Mouse (Mus musculus) megakaryocyte-erythroid progenitor cell, adult 5-6 weeks (primary cell): Measurements from ENCODE around the gene S100a5. TPM values are rescaled to one million over a fixed set of nuclear protein-coding genes. Genes with fewer than 3 reads are reported as not detected.

ENCODE experiments used
- ATAC-seq: replicated peaks from 2 replicates; pipeline ENCODE4 v1.8.0; 2016; ENCODE audit warnings: mild to moderate bottlenecking, inconsistent platforms; ENCODE audit not compliant: severe bottlenecking, poor library complexity, low FRiP score, low TSS enrichment
- total RNA-seq, 2 experiments: library from RNA; stranded (forward) in 1 of 2; stranded (reverse) in 1 of 2; fragments of 200-1000, 215-1000 nt in 1 of 2; fragments of >200 nt in 1 of 2; fragmentation: Nextera tagmentation in 1 of 2; gene quantifications; 2 replicates each; pipeline ENCODE4 v1.2.3; 2014 to 2017

S100a5 gene
- total RNA-seq, 2 experiments from 2014 or later: not detected

DNA sequence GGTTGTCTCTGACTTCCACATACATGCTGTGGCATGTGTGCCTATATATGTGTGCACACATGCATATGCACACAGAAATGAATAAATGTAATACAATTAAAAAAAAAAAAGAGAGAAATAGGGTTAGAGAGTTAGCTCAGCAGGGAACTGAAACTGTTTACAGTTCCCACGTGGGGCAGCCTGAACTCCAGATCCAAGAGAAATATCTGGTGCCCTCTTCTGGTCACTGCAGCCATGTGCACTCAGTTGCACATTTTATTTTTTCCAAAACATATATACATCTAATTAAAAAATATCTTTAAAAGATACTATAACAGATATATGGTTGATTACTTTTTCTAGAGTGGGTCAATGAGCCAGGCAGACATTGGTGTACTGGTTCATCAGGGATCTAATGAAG lies 9.3 kb downstream of the S100a5 start:
- ATAC-seq: no peak

DNA sequence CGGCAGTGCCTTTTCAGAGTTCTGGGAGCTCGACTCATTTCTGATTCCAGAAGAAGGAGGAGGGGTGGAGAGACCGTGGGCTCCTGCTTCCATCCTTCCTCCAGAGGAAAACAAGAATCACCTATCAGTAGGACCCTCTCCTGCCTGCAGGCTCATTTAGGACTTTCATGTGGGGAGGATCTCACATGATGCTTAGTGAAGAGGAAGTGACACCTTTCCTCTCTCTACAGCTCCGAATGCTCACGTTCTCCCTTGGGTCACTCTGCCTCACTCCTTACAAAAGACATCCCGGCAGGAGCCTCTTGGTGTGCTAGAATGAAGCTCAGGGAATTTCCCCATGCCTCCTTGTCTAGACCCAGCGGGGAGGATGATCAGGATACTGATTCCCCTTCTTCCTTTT lies 13.2 kb downstream of the S100a5 start:
- ATAC-seq: no peak

DNA sequence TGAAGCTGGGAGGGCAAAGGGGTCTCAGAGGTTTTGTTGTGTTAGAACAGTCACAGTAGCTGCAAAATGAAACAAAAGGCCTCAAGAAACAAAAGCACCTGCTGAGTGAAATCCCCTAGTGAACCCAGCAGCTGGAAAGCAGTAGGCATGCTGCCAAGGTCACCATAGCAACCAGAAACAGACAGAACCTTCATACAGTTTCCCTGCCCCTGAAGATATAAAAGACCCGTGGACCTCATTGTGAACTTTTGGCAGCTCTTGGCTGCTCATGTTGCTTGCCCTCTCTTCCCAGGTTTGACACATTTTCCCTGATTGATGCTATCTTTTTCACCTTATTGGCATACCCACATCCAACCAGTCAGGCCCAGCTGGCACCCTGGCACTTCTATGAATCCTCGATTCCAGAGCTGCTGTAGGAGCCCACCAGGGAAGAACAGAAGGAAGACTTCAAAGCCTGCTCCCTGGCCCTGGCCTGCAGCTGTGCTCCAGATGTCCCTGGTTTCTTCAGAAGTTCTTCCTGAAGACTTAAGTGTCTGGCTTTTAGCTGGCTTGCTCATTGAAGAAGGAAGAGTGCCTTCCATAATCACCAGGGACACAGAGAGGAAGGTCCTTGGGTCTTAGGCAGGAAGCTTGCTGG lies 15.2 kb downstream of the S100a5 start:
- ATAC-seq: no peak

DNA sequence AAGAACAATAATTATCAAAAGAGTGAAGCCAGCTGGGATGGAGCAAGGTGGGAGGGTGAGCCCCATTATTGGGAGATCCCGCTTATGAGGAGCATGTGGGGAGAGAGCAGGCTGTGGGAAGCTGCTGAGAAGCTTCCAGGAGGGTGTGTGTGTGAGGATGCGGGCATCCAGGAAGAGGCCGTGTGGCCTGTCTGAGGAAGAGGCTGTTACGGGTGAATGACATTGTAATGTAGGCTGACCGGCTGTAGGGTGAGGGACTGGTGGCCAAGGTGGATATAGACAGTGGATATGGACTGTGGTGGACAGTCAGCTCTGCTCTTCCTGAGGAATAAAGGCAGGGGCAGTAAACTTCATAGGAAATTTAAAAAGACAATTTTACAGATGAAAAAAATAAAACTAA lies 17.2 kb downstream of the S100a5 start:
- no peak for ATAC-seq

DNA sequence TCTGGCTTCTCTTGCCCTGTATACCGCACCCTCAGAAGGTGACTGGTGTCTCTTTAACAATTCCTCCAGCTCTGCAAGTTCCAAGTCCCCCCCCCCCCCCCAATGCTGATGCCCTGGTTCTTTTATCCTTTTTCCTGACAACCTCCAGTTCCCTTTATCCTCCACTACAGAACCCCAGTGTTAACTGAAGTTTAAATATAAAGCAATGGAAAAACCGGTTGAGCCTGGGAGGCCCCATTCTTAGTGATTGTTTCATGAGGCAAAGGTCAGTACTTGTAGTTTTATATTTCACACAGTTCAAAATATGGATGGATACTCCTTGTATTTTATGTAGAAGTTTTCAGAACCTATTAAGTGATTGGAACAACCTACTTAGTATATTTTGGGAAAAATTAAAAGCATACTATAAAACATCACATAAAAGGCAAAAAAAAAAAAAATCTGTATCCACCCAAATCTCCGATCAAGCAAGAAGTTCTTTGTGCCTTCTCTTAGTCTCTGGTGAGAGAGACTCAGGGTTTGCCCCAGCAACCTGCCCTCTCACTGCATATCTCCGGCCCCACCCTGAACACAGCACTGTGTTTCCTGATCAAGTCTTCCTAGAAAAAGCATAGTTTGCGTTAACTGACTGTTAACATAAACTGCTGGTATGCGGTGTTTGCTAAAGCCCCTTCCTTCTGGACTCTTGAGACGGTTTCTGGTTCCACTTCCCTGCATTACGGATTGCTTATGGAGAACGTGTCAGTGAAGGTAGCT lies 18.1 kb downstream of the S100a5 start:
- no peak for ATAC-seq

DNA sequence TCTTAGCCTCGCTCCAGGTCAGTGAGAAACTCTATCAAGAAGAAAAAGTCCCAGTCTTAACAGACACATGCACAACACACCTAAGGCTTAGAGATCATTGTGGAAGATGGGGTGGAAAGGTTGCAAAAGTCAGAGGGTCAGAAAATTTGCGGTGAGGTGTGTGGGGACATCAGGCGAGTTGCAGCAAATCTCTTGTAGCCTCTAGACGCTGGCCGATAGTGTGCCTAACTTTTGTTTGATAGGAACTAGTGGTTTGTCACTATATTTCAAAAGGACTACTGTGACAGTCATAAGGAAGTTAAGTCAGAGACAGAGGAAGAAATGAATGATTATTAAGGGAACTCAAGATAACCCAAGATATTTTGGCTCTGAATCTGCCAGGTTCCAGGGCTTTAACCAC lies 19.0 kb downstream of the S100a5 start:
- ATAC-seq: no peak

DNA sequence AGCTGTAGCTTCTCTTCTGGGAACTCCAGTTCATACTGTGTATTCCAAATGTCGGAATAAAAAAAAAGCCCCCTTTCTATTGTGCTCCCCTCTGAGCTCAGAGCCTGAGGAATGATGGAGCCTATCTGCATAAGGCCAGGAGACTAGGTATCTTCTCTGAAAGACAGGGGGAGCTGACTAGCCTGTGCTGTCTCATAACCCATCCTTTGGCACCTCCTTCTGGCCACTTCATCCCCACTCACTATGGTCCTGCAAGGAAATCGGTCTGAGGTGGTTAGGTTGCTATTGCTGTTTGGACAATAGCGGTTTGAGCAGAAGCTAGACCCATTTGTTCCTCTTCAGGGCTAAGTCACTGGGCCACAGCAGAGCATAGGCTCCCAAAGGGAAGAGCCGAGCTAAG lies 19.5 kb downstream of the S100a5 start:
- ATAC-seq: 0 out of 2 replicates have a peak, but pooled peaks have one; percentile 47

DNA sequence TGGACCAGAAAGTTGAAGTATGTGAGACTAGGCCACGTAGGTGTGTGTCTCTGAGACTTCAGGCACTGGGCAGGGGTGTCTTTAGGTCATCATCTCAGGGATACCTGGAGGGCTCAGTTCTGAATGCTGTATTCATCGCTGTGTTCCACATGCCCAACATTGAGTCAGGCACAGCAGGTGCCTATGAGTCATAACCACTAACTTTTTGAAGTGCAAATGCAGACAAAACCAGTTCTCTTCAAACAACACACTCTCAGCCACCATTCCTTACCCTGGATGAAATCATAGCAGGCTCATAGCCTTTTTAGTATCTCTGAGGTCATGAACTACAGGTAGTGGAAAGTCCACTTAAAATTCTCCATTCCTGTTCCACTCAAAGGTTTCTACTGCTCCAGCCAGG lies 21.0 kb downstream of the S100a5 start:
- ATAC-seq: no peak

DNA sequence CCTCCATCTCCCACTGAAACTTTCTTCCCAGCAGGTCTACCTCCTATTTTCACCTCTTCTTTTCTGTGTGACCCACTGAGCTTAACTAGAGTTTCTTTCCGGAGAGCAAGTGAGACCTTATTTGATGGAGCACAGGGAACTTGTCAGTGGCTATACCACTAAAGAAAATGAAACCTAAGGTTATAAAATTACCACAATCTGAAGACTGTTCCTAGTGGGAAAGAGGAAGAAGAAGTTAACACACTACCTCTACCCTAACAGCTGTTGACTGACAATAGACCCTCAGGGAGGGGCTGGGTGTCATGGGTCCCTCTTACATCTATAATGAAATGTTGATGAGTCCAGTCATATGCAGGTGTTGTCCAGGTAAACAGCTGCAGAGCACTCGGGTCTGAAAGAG lies 23.7 kb downstream of the S100a5 start:
- no peak for ATAC-seq

DNA sequence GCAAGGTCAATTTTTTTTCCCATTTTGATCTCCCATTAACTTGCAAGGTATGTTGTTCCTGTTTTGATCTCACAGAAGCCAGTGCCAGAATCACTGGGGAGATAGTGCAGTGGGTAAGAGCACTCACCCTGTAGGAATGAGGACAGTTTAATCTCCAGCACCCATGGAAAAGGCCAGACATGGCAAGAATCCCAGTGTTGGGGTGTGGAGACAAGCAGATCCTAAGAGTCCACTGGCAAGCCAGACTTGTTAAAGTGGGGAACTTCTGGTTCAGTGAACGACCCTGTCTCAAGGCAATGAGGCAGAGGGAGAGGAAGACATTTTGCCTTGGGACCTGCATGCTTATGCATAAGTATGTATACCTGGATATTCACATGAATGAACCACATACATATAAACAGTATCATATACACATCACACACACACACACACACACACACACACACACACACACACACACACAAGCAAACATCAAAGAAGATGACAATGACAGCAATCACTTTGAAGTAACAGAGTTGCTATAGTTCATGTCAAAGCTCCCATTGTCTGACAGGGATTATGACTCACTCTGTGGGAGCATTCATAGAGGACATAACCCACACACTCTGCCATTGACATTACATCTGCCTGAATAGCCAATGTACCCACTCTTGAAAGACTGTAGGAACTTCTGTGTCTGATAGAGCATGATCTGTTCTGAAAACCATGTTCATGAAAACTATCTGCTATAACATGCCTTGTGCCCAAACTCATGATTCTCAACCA lies 30.4 kb downstream of the S100a5 start:
- ATAC-seq: no peak

DNA sequence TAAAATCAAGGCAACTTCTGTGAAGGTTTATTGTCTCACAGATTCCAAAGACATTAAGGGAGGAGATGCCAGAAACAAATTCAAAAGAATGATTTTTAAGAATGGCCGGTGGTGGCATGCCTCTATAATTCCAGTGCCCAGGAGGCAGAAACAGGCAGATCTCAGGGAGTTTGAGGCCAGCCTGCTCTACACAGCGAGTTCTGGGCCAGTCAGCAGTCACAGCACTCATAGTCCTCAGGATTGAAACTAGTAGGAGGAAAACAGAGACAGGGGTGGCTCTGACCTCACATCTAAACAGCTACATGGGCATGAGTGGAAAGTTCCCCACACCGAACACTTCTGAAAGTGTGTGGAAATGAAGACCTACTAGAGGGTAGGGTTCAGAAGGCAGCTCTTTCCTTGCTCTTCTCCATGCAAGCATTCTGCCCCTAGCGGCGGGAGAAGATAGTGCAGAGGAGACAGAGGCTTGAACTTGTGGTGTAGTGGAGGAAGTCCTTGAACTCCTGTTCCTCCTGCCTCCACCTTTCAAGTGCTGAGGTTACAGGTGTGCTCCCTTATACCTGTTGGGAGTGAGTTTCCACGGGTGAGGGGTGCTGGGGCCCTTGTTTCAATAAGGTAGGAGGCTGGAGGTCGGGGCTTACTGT lies 31.3 kb downstream of the S100a5 start:
- ATAC-seq: peak; percentile 75

DNA sequence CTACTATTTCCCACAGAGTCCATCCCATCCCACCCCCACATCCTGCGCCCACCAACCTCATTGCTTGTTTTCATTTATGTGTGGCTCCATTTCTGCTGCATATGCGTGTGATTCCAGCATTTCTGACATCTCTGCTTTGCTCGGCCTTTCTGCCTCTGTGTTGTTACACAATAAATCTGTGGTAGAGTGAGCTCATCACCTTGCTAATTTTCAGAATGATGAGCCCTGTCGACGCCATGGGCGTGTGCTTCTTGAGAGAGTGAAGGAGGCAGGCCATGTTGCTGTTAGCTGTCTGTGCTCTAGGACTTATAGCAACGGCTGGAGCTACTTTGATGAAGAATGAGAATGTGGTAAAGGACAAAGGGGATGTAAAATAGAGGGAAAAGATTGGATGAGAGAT lies 32.7 kb downstream of the S100a5 start:
- no peak for ATAC-seq

DNA sequence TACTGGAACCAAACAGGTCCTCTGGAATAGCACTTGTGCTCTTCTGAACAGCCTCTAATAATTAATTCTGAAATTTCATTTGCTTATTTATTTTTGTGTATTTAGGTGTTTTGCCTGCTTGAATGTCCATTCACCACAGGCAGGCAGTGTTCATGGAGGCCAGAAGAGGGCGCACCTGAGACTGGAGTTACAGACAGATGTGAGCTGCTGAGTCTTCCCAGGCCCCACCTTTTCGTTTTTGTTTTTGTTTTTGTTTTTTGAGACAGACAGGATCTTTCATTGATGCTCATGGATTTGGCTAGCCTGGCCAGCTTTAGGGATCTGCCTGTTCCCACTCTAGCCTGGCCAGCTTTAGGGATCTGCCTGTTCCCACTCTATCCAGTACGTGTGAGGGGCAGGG lies 35.9 kb downstream of the S100a5 start:
- ATAC-seq: peak; percentile 73; the same call in 1 of the 2 replicates

DNA sequence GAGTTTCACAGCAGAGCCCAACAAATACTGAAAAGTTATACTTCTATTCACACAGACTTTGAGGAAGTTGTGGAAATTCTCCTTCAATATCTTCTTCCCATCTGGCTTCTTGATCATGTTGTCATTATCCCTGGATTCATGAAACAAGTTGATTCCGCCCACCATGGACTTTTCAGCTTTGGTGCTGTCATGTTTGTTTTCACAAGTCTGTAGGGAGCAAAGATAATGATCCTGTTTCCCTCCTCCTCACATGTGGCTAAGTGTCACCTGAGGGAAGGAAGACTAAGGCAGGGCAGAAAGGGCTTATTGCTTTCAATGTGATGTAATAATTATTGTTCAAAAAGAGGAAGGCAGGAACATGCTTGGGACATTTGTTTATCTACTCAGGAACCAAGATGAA lies 39.0 kb downstream of the S100a5 start:
- no peak for ATAC-seq

DNA sequence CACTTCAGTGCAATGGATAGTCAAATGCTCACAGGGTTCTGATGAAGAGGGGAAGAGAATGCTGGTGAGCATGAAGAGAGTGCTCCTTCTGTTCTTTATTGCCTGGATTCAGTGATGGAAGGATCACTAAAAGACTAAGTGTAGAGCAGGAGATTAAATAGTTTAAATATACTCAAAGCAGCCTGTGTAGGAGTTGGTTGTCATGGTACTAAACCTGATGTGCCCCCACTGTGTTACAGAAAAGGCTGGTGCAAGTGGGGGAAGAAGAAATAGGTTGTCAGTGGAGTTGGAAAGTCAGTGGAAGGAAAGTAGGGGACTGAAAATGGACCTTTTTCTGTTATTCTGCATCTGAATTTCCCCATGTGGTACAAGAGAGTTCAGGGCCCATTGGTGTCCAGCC lies 40.7 kb downstream of the S100a5 start:
- no peak for ATAC-seq

DNA sequence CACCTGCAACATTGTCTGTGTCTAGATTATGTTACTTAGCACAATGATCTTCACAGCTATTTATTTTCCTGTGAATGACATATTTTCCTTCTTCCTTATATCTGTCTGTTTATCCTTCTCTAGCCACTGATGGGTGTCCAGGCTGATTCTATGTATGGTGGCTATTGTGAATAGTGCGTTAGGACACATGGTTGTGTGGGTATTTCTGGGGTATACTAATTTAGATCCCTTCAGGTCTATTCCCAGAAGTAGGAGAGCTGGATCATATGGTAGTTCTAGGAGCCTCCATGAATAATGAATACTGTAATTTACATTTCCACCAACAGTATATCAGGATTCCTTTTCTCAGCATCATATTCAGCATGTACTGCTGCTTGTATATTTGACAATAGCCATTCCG lies 41.5 kb downstream of the S100a5 start:
- no peak for ATAC-seq

DNA sequence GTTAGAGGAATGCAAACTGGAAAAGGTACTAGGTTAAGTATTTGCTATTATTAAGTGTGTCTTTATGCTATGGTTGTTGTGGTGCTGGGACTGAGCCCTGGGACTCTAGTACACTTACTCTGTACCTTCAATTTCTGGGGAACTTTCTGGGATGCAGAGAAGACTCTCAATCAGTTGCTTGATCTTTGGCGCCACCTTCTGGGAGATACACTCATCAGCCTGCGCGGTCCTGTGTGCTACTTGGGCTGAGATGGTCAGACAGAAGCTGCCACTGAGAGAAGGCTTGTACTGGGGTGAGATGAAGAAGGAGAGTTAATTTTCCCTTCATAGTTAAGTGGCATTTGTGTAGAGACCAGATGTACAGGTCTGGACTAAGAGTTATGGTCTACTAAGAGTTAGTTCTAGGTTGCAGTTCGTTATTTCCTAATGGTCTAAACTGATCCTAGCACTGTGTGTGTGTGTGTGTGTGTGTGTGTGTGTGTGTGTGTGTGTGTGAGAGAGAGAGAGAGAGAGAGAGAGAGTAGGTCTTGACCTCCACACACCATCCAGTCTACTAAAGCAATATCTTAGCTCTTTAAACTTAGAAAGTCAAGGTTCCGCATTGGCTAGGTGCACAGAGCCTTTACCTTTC lies 44.7 kb downstream of the S100a5 start:
- peak; percentile 75; the same call in 1 of the 2 replicates for ATAC-seq

DNA sequence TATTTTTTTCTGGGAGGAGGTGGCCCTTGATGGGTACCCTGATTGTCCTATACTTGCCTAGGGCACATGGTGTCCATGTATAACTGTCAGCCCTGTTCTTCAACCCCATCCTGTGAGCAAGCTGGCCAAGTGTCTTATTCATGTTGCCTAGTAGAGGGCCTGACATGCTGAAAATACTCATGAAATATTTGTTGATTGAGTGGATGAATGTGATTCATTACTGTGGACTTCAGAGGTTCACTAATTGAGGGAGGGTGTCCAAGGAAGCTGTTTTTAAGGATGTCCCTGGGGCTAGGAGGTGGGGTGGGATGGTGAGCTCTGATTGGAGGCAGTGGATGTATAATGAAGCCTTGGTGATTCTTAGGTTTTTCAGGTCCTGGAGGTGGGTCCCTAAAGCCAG lies 45.4 kb downstream of the S100a5 start, which contains the start of gene S100a7a:
Gene S100a7a, plus strand, starts transcription at position 301 of the 400 bp plus-strand sequence.
- no peak for ATAC-seq

DNA sequence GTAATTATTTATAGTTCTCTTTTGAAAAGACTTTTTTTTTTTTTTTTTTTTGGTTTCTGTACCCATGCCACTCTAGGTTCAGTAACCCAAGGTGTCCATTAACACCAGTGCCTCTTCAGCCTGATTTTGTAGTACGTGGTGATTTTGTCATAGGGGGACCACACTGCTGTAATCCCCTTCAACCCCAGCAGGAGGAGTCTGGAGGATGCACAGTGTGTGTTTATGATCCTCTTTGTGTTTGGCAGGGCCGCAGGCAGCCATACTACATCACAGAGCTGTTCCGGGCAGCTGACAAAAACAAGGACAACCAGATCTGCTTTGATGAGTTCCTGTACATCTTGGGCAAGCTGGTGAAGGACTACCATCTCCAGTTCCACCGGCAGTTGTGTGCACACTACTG lies 49.1 kb downstream of the S100a5 start:
- ATAC-seq: no peak
